10 mouse cellular contexts compared by ENCODE assay signal in the genomic region with DNA sequence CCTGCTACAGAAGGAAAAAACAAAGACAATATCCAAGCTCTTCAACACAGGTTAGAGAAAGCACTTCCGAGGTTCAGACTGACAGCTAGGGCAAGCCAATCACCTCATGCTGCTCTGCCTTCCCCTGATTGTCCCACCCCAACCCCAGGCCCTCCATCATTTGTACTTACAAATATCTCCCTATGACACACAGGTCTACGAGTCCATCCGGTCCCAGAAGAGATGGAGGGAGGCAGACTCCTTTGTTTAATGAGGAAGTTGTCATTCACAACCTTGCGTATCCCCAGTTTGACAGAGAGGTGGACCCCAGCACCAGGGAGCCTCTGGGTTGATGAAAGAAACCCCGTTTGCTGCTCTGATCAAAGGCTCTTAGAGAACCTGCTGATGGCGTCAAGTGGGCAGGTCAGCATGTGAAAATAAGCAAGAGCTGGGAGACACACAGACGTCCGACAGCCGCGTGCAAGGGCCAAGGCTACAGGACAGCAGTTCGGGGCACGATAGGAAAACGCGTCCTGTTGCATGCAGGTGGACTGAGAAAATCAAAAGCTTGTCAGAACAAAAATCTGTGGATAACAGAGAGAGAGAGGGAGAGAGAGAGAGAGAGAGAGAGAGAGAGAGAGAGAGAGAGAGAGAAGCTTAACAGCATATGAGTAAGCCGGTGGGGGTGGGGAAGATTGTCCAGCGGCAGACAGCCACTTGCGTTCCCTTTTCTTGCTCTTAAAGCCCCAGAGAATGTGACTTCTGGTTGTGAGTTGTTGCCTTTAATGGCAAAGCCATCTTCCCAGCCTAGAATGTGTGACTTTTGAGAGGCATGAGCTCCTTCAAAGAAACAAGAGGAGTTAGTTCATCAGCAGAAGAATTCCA.
DNase-seq lines count a peak whose midpoint lies in the region; ATAC-seq and TF ChIP-seq lines count a peak whose summit lies in the region.
"Had no signal": no experiment of that assay in that cellular context is flagged by ENCODE, and none has a peak within 500 bp of the region (broad histone marks: within the 10 kb centered on the region; RNA-seq: fewer than 3 reads in every experiment).

No protein-coding gene starts in this region.

- no peak for TF ChIP-seq POLR2A in heart, adult 2 months (IDR thresholded peaks at IDR 0.05; ENCODE audit: insufficient read depth, low read depth, low read length)

- DNase-seq in heart, adult 2 months: no peak
- peak; percentile 68 for DNase-seq in adrenal gland, postnatal 10 days
- DNase-seq in lung, postnatal 25 days (ENCODE audit: low spot score): peak; percentile 34
- no peak for DNase-seq in layer of hippocampus, adult 9-10 months (ENCODE audit: low spot score)
- DNase-seq in layer of hippocampus, adult 8-10 months (ENCODE audit: low spot score in 2 of 2): no peak
- no peak for DNase-seq in yolk sac, embryonic 10.5 days (ENCODE audit: low spot score)
- DNase-seq: gastrocnemius, postnatal 10 days; thymus, postnatal 36 days had no signal

- H3K27ac ChIP-seq in heart, embryonic 12.5 days (ENCODE audit: poor library complexity, severe bottlenecking): peak overlapping the region; percentile 69
- no peak overlapping the region for H3K27ac ChIP-seq in heart, adult 2 months
- H3K27ac ChIP-seq in hindbrain, embryonic 16.5 days (ENCODE audit: low read depth, low read length): no peak overlapping the region

- H3K36me3 ChIP-seq in heart, embryonic 12.5 days: no peaks in the 10 kb centered on the region
- no peaks in the 10 kb centered on the region for H3K36me3 ChIP-seq in heart, adult 2 months (ENCODE audit: control insufficient read depth, insufficient read depth, low read length)
- no peaks in the 10 kb centered on the region for H3K36me3 ChIP-seq in hindbrain, embryonic 16.5 days (ENCODE audit: control insufficient read depth, insufficient read depth, low read length)

- peak overlapping the region; percentile 52 for H3K4me2 ChIP-seq in heart, embryonic 12.5 days
- H3K4me2 ChIP-seq in hindbrain, embryonic 16.5 days (ENCODE audit: low read length): peak overlapping the region; percentile 8; the same call in 1 of the 2 replicates

- no peaks in the 10 kb centered on the region for H3K27me3 ChIP-seq in heart, embryonic 12.5 days (replicated peaks)
- H3K27me3 ChIP-seq in heart, adult 2 months (ENCODE audit: control insufficient read depth, insufficient read depth, low read length): no peaks in the 10 kb centered on the region
- H3K27me3 ChIP-seq in hindbrain, embryonic 16.5 days (replicated peaks; ENCODE audit: control insufficient read depth, insufficient read depth, low read length): 0 out of 2 replicates have a peak, but pooled peaks cover 3% of the 10 kb centered on the region

- H3K4me1 ChIP-seq in heart, embryonic 12.5 days (replicated peaks): peaks cover 45% of the 10 kb centered on the region
- peaks cover 5% of the 10 kb centered on the region for H3K4me1 ChIP-seq in heart, adult 2 months (ENCODE audit: control insufficient read depth, insufficient read depth, low read length)
- peaks cover 5% of the 10 kb centered on the region for H3K4me1 ChIP-seq in hindbrain, embryonic 16.5 days (ENCODE audit: control insufficient read depth, insufficient read depth, low read depth, low read length)

- no peak for TF ChIP-seq CTCF in heart, adult 2 months (IDR thresholded peaks at IDR 0.05)

- intact Hi-C loops in heart, adult 2 months (cut with DNase I): no loop called here

- no peak for TF ChIP-seq EP300 in heart, adult 2 months (IDR thresholded peaks at IDR 0.05; ENCODE audit: insufficient read depth, low read depth, low read length)

- ATAC-seq in heart, embryonic 12.5 days (ENCODE audit: insufficient number of reproducible peaks, low FRiP score): no peak
- ATAC-seq in hindbrain, embryonic 16.5 days: no peak

- peaks cover 7% of the 10 kb centered on the region; the same call in 1 of the 2 replicates for H3K9me3 ChIP-seq in heart, embryonic 12.5 days (replicated peaks)
- H3K9me3 ChIP-seq in hindbrain, embryonic 16.5 days (ENCODE audit: control insufficient read depth, low read length): no peaks in the 10 kb centered on the region

- no peak overlapping the region for H3K4me3 ChIP-seq in heart, embryonic 12.5 days
- no peak overlapping the region for H3K4me3 ChIP-seq in heart, adult 2 months
- no peak overlapping the region for H3K4me3 ChIP-seq in hindbrain, embryonic 16.5 days (ENCODE audit: low read length)

- WGBS in heart, embryonic 12.5 days: 17% methylated on average over 17 of the region's 17 CpGs
- WGBS in heart, adult 2 months: 55% methylated on average over 17 of the region's 17 CpGs
- 36% methylated on average over 17 of the region's 17 CpGs for WGBS in hindbrain, embryonic 16.5 days

- H3K9ac ChIP-seq in heart, embryonic 12.5 days: no peak overlapping the region
- H3K9ac ChIP-seq in heart, adult 2 months (ENCODE audit: low read depth, low read length): no peak overlapping the region
- no peak overlapping the region for H3K9ac ChIP-seq in hindbrain, embryonic 16.5 days (ENCODE audit: low read depth, low read length)

- H3K79me2 ChIP-seq in heart, adult 2 months (replicated peaks; ENCODE audit: control insufficient read depth, insufficient read depth, low read length): no peaks in the 10 kb centered on the region

Comparison
In these comparisons a context has a peak if more than half of its experiments do, and no peak if none do; other contexts are left out.
1. DNase-seq: peak in adrenal gland, postnatal 10 days (single experiment) and lung, postnatal 25 days (single experiment); none in heart, adult 2 months (0 of 2), layer of hippocampus, adult 9-10 months (single experiment), layer of hippocampus, adult 8-10 months (0 of 2) and yolk sac, embryonic 10.5 days (single experiment).